Mouse (Mus musculus) kidney, adult 10 weeks (tissue): Measurements from ENCODE around the gene Pced1b. TPM values are rescaled to one million over a fixed set of nuclear protein-coding genes. Genes with fewer than 3 reads are reported as not detected.

Source experiments
- polyA plus RNA-seq: library from polyadenylated mRNA; stranded (reverse); fragments of 350-450 nt; fragmentation: Illumina TruSeq; extraction: RNeasy Lipid Tissue Mini Kit (QIAGEN cat#74804); gene quantifications from one replicate; pipeline ENCODE4 v1.2.3, GENCODE M21; 2014; ENCODE audit warnings: low read depth, low replicate concordance

Pced1b gene
- not detected for polyA plus RNA-seq

DNA sequence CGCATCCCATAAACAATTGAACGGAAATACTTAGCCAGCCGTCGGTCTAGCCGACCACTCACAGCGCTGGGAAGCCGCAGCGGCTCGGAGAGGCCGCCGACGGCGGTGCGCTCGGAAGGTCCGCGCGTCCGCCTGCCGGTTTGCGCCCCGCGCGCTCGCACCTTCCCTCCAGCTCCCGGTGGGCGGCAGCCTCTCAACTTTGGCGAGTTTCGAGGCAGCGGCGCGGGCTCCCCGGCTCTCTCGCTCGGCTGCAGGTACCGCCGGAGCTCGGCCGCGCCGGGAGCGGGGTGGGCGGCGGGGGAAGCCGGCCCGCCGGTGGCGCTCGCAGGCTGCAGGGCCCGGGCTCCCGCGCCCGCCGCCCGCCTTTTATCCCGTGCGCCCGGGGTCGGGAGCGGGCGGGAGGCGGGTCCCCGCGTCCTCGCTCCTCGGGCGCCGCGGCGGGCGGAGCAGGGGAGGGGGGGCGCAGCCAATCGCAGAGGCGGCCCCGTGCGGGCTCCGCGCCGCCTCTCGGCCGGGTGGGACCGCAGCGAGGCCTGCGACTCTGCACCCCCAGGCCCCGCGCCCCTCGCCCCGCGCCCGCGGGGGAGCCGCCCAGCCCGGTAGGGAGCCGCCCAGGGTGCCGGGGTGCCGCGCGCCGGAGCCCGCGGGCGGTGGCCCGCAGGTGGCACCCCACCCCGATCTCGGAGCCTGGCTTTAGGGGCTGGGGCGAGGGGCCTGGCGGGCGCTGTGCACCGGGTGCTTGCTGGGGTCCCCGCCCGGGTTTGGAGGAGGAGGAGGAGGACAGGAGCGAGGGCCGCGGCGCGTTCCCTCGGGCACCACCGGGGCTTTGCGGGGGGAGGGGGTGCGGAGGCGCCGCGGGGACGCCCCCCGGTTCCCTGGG, at the start of gene Pced1b, which contains the start of gene Amigo2:
Gene Pced1b (plus strand): TSS at position 197 of the 880 bp plus-strand sequence.
Gene Amigo2 (minus strand): TSS at position 377 of the 880 bp plus-strand sequence.

Other genes with a start within 250 kb of the Pced1b start
- gene Slc38a4, start 191.2 kb upstream of the Pced1b start, polyA plus RNA-seq: 5.0 TPM
- 2.9 TPM for gene Amigo2, start 180 bp downstream of the Pced1b start, polyA plus RNA-seq